Mouse (Mus musculus) heart, postnatal 10 days (tissue): Measurements from ENCODE around the gene Ptpre. TPM values are rescaled to one million over a fixed set of nuclear protein-coding genes. Genes with fewer than 3 reads are reported as not detected.

Experiments
- DNase-seq, 2 experiments: peaks; one replicate each; pipeline ENCODE4 v3.0.0; 2021
- intact Hi-C: fragments of 180-260 bp; cut with DNase I; formaldehyde crosslinking; loops from one replicate; pipeline ENCODE4 v1.15.1; 2025
- total RNA-seq, 2 experiments: library from RNA; stranded (reverse); gene quantifications; 2 replicates each; pipeline ENCODE4 v1.2.3; 2021

Gene Ptpre
- total RNA-seq, 2 experiments from 2014 or later, result 5.0 to 6.1 TPM

DNA sequence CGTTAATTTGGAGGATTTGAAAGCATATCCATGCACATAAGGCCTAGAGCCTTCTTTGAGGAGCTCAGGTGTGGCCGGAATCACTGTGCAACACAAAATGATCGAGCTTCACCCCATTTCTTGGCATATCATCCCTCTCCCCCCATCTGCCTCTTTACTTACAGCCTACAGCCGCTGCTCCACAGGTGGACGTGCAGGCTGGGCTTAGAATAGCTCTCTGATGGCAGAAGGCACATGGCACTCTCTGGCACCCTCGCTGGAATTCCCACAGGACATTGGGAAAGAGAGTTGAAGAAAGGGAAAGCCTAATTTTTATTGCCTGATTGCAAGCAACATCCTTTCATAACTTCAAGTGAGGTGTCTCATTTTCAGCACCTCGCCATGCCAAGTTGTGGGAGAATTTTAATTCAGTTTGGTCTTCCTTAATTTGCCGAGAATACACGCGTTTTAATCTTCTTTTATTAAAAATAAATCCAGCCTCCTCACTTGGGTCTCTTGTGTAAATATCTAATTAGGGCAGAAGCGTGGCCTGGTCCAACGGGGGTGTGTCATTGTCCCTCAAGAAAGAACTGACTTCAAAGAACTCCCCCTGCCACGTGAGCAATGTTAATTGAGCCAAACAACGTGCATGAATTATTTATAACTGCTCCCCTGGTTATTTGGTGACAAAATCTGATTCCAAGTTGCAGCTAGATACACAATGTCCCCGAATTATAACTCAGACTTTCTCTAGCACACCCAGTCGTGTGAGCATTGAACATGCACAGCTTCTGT lies 97.8 kb downstream of the Ptpre start:
- DNase-seq, result no peak
- intact Hi-C loops, result loop anchor here (10.0 kb wide), 1 partner anchor 230 kb away; no protein-coding TSS in a partner anchor

GRCm38 (mm10) chr7:135637406-135637980 lies 100.2 kb downstream of the Ptpre start:
- intact Hi-C loops, result loop anchor here (10.0 kb wide), 1 partner anchor 233 kb away; no protein-coding TSS in a partner anchor
- no peak for DNase-seq

- intact Hi-C loops, result loop anchor here (10.0 kb wide), 1 partner anchor 235 kb away; no protein-coding TSS in a partner anchor
- no peak for DNase-seq
Measured at GRCm38 (mm10) chr7:135639361-135639760, 102.1 kb downstream of the Ptpre start.

DNA sequence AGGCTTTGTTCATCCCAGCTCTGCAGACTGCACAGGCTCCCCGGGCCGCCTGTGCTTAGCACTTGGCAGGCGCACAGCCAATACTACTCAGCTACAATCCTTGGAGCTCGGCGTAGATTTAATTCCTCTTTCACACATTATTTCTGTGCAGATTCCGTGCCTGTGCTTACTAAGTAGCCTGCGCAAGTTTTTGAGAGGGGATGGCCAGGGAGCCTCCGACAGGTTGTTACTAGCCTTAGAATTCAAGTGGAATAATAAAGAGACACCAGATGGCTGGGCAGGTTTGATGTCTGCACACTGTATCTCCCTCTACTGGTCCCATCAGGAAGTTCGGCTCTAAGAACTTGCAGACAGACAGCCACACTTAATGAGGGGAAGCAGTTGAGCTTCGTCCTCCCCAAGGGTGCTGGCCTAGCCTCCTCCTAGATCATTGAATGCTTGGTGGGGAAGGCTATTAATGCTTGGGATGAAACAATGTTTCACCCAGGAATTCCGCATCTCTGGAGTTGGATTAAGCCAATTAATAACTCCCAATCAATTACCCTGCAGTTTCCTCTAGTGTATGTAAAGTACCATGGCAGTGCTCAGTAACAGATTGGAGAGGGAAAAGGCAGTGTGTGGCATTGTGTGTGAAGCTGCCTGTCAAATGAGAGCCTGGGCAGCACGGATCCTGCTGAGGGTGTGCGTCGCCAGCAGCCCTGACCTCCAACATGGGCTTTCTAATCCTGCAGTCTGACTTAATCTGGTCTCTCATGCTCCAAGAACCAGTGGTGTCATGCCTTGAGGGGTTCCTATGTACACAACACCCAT lies 104.6 kb downstream of the Ptpre start:
- intact Hi-C loops, result no loop called here
- peak; percentile 49 to 58 for DNase-seq

- intact Hi-C loops, result no loop called here
- no peak for DNase-seq
Measured at GRCm38 (mm10) chr7:135644452-135644851, 107.2 kb downstream of the Ptpre start.

- DNase-seq, result no peak
- intact Hi-C loops, result no loop called here
Measured at GRCm38 (mm10) chr7:135646976-135647375, 109.7 kb downstream of the Ptpre start.

GRCm38 (mm10) chr7:135648821-135649220 lies 111.5 kb downstream of the Ptpre start:
- DNase-seq, result no peak
- intact Hi-C loops, result no loop called here

GRCm38 (mm10) chr7:135649306-135649705 lies 112.0 kb downstream of the Ptpre start:
- intact Hi-C loops, result no loop called here
- DNase-seq, result no peak

DNA sequence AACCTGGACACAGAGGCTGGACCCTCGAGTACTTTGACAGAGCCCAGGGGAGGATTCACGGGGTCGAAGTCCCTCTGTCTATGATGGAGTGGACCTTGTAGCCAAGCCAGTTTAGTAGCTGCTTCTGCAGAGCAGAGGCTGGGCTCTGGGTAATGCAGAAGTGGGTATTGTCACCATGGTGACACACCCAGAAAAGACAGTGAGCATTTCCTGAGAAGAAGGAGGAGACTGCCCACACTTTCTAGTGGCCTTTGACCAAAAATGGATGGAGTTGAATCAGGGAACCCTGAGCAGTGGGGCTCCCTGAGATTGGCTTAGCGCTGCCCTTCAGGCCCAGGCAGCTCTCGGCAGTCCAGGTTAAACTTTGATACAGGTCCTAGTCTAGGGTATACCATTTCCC lies 112.8 kb downstream of the Ptpre start:
- intact Hi-C loops, result no loop called here
- no peak for DNase-seq

- intact Hi-C loops, result no loop called here
- peak; percentile 32 to 37 for DNase-seq
Measured at GRCm38 (mm10) chr7:135651831-135652511, 114.7 kb downstream of the Ptpre start.

DNA sequence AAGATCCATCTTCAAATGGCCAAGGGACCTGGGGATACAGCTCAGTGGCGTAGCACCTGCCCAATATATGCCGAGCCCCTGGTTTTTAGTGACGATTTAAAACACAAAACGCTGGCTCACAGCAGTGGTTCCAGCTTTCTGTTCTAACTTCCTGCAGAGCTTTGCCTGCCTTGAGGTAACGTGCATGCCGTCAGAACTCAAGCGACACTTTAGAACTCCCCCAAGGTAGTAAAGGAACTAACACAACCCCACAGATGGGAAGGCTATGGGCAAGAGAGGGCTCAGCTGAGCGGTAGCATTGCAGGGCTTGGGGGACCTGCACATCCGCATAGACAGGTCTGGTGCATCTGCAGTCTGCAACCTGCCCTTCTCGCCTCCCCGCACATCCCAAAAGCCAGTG lies 115.5 kb downstream of the Ptpre start:
- DNase-seq, result no peak
- intact Hi-C loops, result no loop called here

GRCm38 (mm10) chr7:135653601-135654000 lies 116.3 kb downstream of the Ptpre start:
- intact Hi-C loops, result no loop called here
- no peak for DNase-seq

- intact Hi-C loops, result no loop called here
- no peak for DNase-seq
Measured at GRCm38 (mm10) chr7:135654288-135654687, 117.0 kb downstream of the Ptpre start.

DNA sequence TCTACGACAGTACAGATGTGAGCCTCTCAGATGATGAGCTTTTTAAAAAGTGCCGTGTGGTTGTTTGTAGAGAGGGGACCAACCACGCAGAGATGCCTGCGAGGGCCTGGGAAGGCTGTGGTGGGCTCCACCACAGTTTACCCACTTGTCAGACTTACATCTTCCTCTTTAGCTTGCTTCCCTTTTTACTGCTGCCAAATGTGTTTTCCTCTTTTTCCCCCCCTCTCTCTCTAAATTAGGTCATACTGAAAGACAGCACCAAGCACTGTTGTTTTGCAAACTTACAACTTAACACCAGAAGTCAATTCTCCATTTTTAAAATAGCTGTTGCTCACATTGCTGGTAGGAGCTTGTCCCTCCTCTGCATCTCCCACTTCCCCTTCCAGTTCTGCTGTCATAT lies 117.8 kb downstream of the Ptpre start:
- DNase-seq, result no peak
- intact Hi-C loops, result no loop called here

DNA sequence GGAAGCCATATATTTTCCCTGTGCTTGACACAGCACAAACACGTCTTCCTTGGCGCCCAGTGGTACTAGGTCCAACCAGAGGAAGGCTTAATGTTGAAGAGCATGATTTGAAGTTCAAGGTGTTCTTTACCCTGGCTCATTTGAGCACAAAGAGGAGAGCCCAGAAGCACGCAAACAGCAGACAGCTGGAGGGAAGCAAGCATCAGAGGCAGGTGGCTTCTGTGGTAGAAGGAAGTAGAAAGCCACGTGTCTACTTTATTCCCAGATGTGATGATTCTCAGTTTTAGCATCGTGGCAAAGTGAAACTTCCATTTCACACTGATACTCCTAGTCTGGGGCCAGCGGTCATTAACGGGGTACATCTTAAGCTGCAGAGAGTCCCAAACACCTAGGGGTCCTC lies 120.9 kb downstream of the Ptpre start:
- intact Hi-C loops, result no loop called here
- DNase-seq, result no peak

DNA sequence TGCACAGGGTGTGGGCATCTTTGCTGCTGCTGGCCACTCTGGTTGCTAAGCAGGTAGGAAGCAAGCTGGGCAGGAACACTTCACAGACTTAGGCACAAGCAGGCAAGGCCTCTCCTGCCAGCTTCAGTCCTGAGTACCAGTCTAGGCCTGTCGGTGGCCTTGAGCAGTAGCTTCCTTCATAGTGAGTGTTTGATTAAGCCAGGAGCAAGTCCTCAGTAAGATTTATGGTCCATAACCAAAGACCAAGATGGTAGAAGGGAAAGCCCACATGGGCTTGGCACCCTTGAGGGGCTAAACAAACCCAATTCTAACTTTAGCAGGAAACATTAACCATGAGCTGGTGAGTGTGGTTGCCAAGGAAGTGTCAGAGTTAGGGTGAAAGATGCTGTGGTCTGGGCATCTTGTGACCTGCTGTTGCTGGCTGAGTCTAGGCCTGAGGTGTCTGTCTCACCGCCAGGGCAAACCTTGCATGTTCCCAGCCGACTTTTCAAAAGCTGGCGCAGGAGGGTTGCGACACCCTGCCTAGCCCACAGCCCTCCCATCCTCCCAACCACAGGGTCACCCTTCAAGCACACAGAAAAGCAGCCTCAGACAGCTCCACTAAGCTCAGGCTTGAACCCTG lies 122.1 kb downstream of the Ptpre start:
- intact Hi-C loops, result no loop called here
- DNase-seq, result no peak

GRCm38 (mm10) chr7:135660314-135660713 lies 123.0 kb downstream of the Ptpre start:
- intact Hi-C loops, result no loop called here
- DNase-seq, result no peak

GRCm38 (mm10) chr7:135664211-135664610 lies 126.9 kb downstream of the Ptpre start:
- intact Hi-C loops, result no loop called here

DNA sequence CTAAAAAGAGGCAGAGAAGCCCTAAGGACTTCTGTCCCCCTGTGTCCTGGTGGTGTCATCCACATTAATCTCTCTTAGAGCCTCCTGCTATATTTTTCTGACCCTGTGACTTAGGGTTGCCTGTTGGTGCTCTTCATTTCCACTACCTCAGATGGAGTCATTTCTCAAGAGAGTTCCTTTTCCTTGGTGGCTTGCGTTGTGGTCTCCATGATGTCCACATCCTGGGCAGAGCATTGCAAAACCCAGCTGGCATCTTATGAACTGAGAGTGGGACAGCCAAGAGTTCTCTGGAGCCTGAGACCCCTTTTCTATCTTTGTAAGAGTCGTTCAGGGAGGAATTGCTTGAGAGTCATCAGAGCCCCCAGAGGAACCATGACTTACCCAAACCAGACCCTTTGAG lies 129.0 kb downstream of the Ptpre start:
- intact Hi-C loops, result no loop called here
- DNase-seq, result no peak

More at GRCm38 (mm10) chr7:135664211-135664610, 126.9 kb downstream of the Ptpre start:
- no peak for DNase-seq
